In the genomic region with DNA sequence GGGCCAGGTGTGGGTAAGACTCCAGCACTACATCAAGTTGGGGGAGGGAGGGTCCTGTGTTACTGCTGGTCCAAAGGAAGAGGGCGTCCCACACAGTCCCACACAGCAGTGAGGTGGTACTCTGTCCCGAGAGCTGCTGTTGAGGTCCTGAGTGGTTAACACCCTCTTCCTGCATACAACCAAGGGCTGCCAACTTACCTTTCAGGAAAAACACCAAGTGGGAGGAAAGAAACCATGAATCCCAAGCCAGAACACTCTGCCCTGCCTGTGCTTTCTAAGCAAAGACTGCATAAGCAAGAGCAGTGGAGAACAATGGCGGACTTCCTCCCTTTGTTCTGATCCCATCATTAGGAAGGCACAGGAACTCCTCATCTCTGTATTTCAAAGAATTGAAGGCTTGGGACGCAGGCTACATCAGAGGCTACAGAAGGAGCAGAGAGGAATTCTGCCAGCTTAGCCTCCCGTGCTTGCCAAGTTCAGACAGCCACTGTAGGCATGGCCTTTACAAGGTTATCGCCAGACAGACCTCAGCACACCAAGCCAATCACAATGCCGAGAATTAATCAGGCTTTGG, we compare ENCODE assay signal across 9 mouse cellular contexts.
DNase-seq lines count a peak whose midpoint lies in the region; ATAC-seq lines count a peak whose summit lies in the region.
"Had no signal": no experiment of that assay in that cellular context is flagged by ENCODE, and none has a peak within 500 bp of the region (broad histone marks: within the 10 kb centered on the region; RNA-seq: fewer than 3 reads in every experiment).

No protein-coding gene starts in this region.

- H3K4me1 ChIP-seq in heart, embryonic 15.5 days (replicated peaks) = peaks cover 64% of the 10 kb centered on the region
- 0 out of 2 replicates have a peak, but pooled peaks cover 5% of the 10 kb centered on the region for H3K4me1 ChIP-seq in limb, embryonic 15.5 days
- H3K4me1 ChIP-seq: limb, embryonic 12.5 days had no signal

- DNase-seq in adrenal gland, postnatal 36 days = peak; percentile 74 to 75
- peak; percentile 62 for DNase-seq in cerebellum, adult 8-10 months
- DNase-seq in embryo, embryonic 11 days = no peak
- no peak for DNase-seq in thymus, postnatal 25 days
- no peak for DNase-seq in gastrocnemius, postnatal 36 days
- DNase-seq in left cerebral cortex, postnatal 10 days (ENCODE audit: extremely low spot score in 1 of 2, low spot score in 2 of 2) = no peak

- H3K9me3 ChIP-seq in heart, embryonic 15.5 days (replicated peaks) = no peaks in the 10 kb centered on the region
- no peaks in the 10 kb centered on the region for H3K9me3 ChIP-seq in limb, embryonic 15.5 days
- H3K9me3 ChIP-seq: limb, embryonic 12.5 days had no signal

- peaks cover 20% of the 10 kb centered on the region for H3K36me3 ChIP-seq in heart, embryonic 15.5 days
- H3K36me3 ChIP-seq in limb, embryonic 15.5 days = peaks cover 42% of the 10 kb centered on the region

- WGBS in heart, embryonic 15.5 days = 39% methylated on average over 7 of the region's 7 CpGs
- 69% methylated on average over 7 of the region's 7 CpGs for WGBS in limb, embryonic 15.5 days

- no peak overlapping the region for H3K9ac ChIP-seq in heart, embryonic 15.5 days
- no peak overlapping the region for H3K9ac ChIP-seq in limb, embryonic 15.5 days
- H3K9ac ChIP-seq: limb, embryonic 12.5 days had no signal

- 0 out of 2 replicates have a peak overlapping the region, but pooled peaks have one; percentile 1 for H3K4me3 ChIP-seq in heart, embryonic 15.5 days
- H3K4me3 ChIP-seq in limb, embryonic 15.5 days = no peak overlapping the region
- H3K4me3 ChIP-seq: limb, embryonic 12.5 days had no signal

- peak; percentile 83 for ATAC-seq in heart, embryonic 15.5 days (replicated peaks; ENCODE audit: insufficient number of reproducible peaks, insufficient read depth, low FRiP score, low read depth)
- no peak for ATAC-seq in limb, embryonic 15.5 days (ENCODE audit: insufficient number of reproducible peaks, low FRiP score, low TSS enrichment, low read depth)

- intact Hi-C loops in gastrocnemius, postnatal 36 days (cut with DNase I) = no loop called here
- intact Hi-C loops in left cerebral cortex, postnatal 10 days (cut with DNase I) = no loop called here

- no peaks in the 10 kb centered on the region for H3K27me3 ChIP-seq in heart, embryonic 15.5 days
- H3K27me3 ChIP-seq in limb, embryonic 15.5 days = no peaks in the 10 kb centered on the region
- H3K27me3 ChIP-seq: limb, embryonic 12.5 days had no signal

- H3K4me2 ChIP-seq in heart, embryonic 15.5 days = peak overlapping the region; percentile 31
- H3K4me2 ChIP-seq in limb, embryonic 15.5 days = no peak overlapping the region
- H3K4me2 ChIP-seq: limb, embryonic 12.5 days had no signal

- H3K27ac ChIP-seq in heart, embryonic 15.5 days = peak overlapping the region; percentile 87
- peak overlapping the region; percentile 50 for H3K27ac ChIP-seq in limb, embryonic 15.5 days
- H3K27ac ChIP-seq: limb, embryonic 12.5 days had no signal

Comparison
In these comparisons a context has a peak if more than half of its experiments do, and no peak if none do; other contexts are left out.
1. DNase-seq: peak in adrenal gland, postnatal 36 days (2 of 2) and cerebellum, adult 8-10 months (single experiment); none in embryo, embryonic 11 days (single experiment), thymus, postnatal 25 days (single experiment), gastrocnemius, postnatal 36 days (0 of 2) and left cerebral cortex, postnatal 10 days (0 of 2).